Mouse (Mus musculus): Measurements from ENCODE around the gene Cdhr3. TPM values are rescaled to one million over a fixed set of nuclear protein-coding genes. Genes with fewer than 3 reads are reported as not detected.

Gene Cdhr3
- polyA plus RNA-seq (2012; rRNA removed): 0.30 TPM in 1 of 2 replicates, not detected in the other

DNA sequence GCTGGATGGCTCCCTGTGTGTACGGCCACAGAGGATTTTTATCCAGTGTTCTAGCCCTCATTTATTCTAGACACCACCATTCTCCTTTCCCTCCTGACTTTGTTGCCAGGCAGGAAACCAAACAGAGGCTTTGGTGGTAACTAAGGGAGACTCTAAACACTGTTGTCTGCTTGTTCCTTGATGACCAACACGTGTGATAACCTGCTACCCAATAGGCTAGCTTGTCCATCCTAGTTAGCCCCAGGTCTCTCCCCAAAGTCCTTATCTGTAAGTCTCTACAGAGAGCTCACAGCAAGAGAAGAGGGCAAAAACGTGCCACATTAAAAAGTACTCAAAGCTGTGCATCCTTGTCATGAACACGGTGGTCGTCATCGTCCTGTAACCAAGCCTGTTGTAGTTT lies at the start of gene Cdhr3:
TSS of gene Cdhr3 (minus strand) at position 101 of the 400 bp plus-strand sequence.

Other genes with a start within 250 kb of the Cdhr3 start
- 25.0 and 36.2 TPM in 2 replicates for gene Sypl, start 139.0 kb downstream of the Cdhr3 start, polyA plus RNA-seq (2012; rRNA removed)
- gene Atxn7l1, start 54.8 kb upstream of the Cdhr3 start, polyA plus RNA-seq (2012; rRNA removed): 13.3 and 22.4 TPM in 2 replicates